Mouse (Mus musculus) liver, embryonic 14.5 days (tissue): ENCODE measurements around the gene Lama5.
A peak's percentile ranks its signal among the peaks of the same experiment; 100 is the strongest.

Experiments
- CTCF ChIP-seq: IDR thresholded peaks from 2 replicates; pipeline ENCODE4 v1.5.1; 2016; ENCODE audit warnings: antibody characterized with exemption, low read depth, control low read depth
- EP300 ChIP-seq: IDR thresholded peaks from 2 replicates; pipeline ENCODE4 v1.6.1; 2016; ENCODE audit warnings: antibody characterized with exemption, low read depth

GRCm38 (mm10) chr2:180236930-180237329 is 11.3 kb upstream of the Lama5 start:
- TF ChIP-seq CTCF (no peak), EP300 (peak; percentile 67)
